Mouse (Mus musculus): ENCODE results near the gene Syn3. TPM values are rescaled to one million over a fixed set of nuclear protein-coding genes. Genes with fewer than 3 reads are reported as not detected.

Syn3 gene
- polyA plus RNA-seq, 1 experiment from 2014 or later = 44.1 TPM

- Histone ChIP-seq H3K4me1 (ENCODE audit: control insufficient read depth, insufficient read depth, low read length) (peaks cover 12% of the 10 kb centered on the region), H3K27ac (ENCODE audit: low read depth, low read length) (peak overlapping the region; percentile 87), H3K36me3 (ENCODE audit: control insufficient read depth, insufficient read depth, low read length) (no peaks in the 10 kb centered on the region), H3K27me3 (ENCODE audit: control insufficient read depth, insufficient read depth, low read length) (no peaks in the 10 kb centered on the region), H3K9ac (replicated peaks; ENCODE audit: low read depth, low read length) (peak overlapping the region; percentile 73), H3K4me2 (ENCODE audit: low read depth, low read length) (peak overlapping the region; percentile 56), H3K4me3 (ENCODE audit: low read depth, low read length) (peak overlapping the region; percentile 43), H3K9me3 (ENCODE audit: control insufficient read depth, low read length) (no peaks in the 10 kb centered on the region)
- 41% methylated on average over 2 of the region's 2 CpGs for WGBS
- ATAC-seq (ENCODE audit: low read depth) = peak; percentile 92
These were observed 6.4 kb downstream of the Syn3 start for GRCm38 (mm10) chr10:86492089-86492907.

GRCm38 (mm10) chr10:86491316-86492088 is 7.2 kb downstream of the Syn3 start:
- Histone ChIP-seq H3K4me3 (ENCODE audit: low read depth, low read length) (peak overlapping the region; percentile 43), H3K27ac (ENCODE audit: low read depth, low read length) (peak overlapping the region; percentile 87), H3K27me3 (ENCODE audit: control insufficient read depth, insufficient read depth, low read length) (no peaks in the 10 kb centered on the region), H3K9ac (replicated peaks; ENCODE audit: low read depth, low read length) (peak overlapping the region; percentile 73), H3K4me2 (ENCODE audit: low read depth, low read length) (peak overlapping the region; percentile 56), H3K36me3 (ENCODE audit: control insufficient read depth, insufficient read depth, low read length) (no peaks in the 10 kb centered on the region), H3K9me3 (ENCODE audit: control insufficient read depth, low read length) (no peaks in the 10 kb centered on the region), H3K4me1 (ENCODE audit: control insufficient read depth, insufficient read depth, low read length) (peaks cover 11% of the 10 kb centered on the region; the same call in 1 of the 2 replicates)
- ATAC-seq (ENCODE audit: low read depth) = peak; percentile 91
- 20% methylated on average over 3 of the region's 3 CpGs for WGBS

GRCm38 (mm10) chr10:86488544-86488943 is 10.2 kb downstream of the Syn3 start:
- Histone ChIP-seq H3K36me3 (ENCODE audit: control insufficient read depth, insufficient read depth, low read length) (no peaks in the 10 kb centered on the region), H3K4me3 (ENCODE audit: low read depth, low read length) (no peak overlapping the region), H3K4me1 (ENCODE audit: control insufficient read depth, insufficient read depth, low read length) (0 out of 2 replicates have a peak, but pooled peaks cover 11% of the 10 kb centered on the region), H3K9me3 (ENCODE audit: control insufficient read depth, low read length) (no peaks in the 10 kb centered on the region), H3K4me2 (ENCODE audit: low read depth, low read length) (no peak overlapping the region), H3K9ac (replicated peaks; ENCODE audit: low read depth, low read length) (no peak overlapping the region), H3K27me3 (ENCODE audit: control insufficient read depth, insufficient read depth, low read length) (no peaks in the 10 kb centered on the region), H3K27ac (ENCODE audit: low read depth, low read length) (no peak overlapping the region)
- WGBS = 88% methylated on average over 5 of the region's 5 CpGs
- no peak for ATAC-seq (ENCODE audit: low read depth)

- H3K36me3 ChIP-seq (ENCODE audit: control insufficient read depth, insufficient read depth, low read length) = no peaks in the 10 kb centered on the region
- no peak overlapping the region for H3K4me2 ChIP-seq (ENCODE audit: low read depth, low read length)
- H3K9me3 ChIP-seq (ENCODE audit: control insufficient read depth, low read length) = no peaks in the 10 kb centered on the region
- no peak for ATAC-seq (ENCODE audit: low read depth)
- H3K9ac ChIP-seq (replicated peaks; ENCODE audit: low read depth, low read length) = no peak overlapping the region
- H3K27me3 ChIP-seq (ENCODE audit: control insufficient read depth, insufficient read depth, low read length) = no peaks in the 10 kb centered on the region
- H3K4me1 ChIP-seq (ENCODE audit: control insufficient read depth, insufficient read depth, low read length) = 0 out of 2 replicates have a peak, but pooled peaks cover 7% of the 10 kb centered on the region
- 50% methylated on average over 4 of the region's 4 CpGs for WGBS
- no peak overlapping the region for H3K27ac ChIP-seq (ENCODE audit: low read depth, low read length)
- H3K4me3 ChIP-seq (ENCODE audit: low read depth, low read length) = no peak overlapping the region
These were observed 12.7 kb downstream of the Syn3 start for GRCm38 (mm10) chr10:86485971-86486370.

- H3K9me3 ChIP-seq (ENCODE audit: control insufficient read depth, low read length) = no peaks in the 10 kb centered on the region
- no peak overlapping the region for H3K27ac ChIP-seq (ENCODE audit: low read depth, low read length)
- H3K27me3 ChIP-seq (ENCODE audit: control insufficient read depth, insufficient read depth, low read length) = no peaks in the 10 kb centered on the region
- no peak overlapping the region for H3K4me2 ChIP-seq (ENCODE audit: low read depth, low read length)
- WGBS = 26% methylated on average over 3 of the region's 3 CpGs
- ATAC-seq (ENCODE audit: low read depth) = no peak
- H3K4me1 ChIP-seq (ENCODE audit: control insufficient read depth, insufficient read depth, low read length) = no peaks in the 10 kb centered on the region
- H3K9ac ChIP-seq (replicated peaks; ENCODE audit: low read depth, low read length) = no peak overlapping the region
- no peaks in the 10 kb centered on the region for H3K36me3 ChIP-seq (ENCODE audit: control insufficient read depth, insufficient read depth, low read length)
- H3K4me3 ChIP-seq (ENCODE audit: low read depth, low read length) = no peak overlapping the region
These were observed 14.7 kb downstream of the Syn3 start for GRCm38 (mm10) chr10:86483968-86484367.

- 66% methylated on average over 1 of the region's 1 CpGs for WGBS
- H3K4me3 ChIP-seq (ENCODE audit: low read depth, low read length) = no peak overlapping the region
- H3K27ac ChIP-seq (ENCODE audit: low read depth, low read length) = no peak overlapping the region
- no peaks in the 10 kb centered on the region for H3K27me3 ChIP-seq (ENCODE audit: control insufficient read depth, insufficient read depth, low read length)
- no peak for ATAC-seq (ENCODE audit: low read depth)
- H3K36me3 ChIP-seq (ENCODE audit: control insufficient read depth, insufficient read depth, low read length) = no peaks in the 10 kb centered on the region
- no peak overlapping the region for H3K4me2 ChIP-seq (ENCODE audit: low read depth, low read length)
- H3K9me3 ChIP-seq (ENCODE audit: control insufficient read depth, low read length) = no peaks in the 10 kb centered on the region
- H3K9ac ChIP-seq (replicated peaks; ENCODE audit: low read depth, low read length) = no peak overlapping the region
- no peaks in the 10 kb centered on the region for H3K4me1 ChIP-seq (ENCODE audit: control insufficient read depth, insufficient read depth, low read length)
These were observed 16.2 kb downstream of the Syn3 start for GRCm38 (mm10) chr10:86482496-86482895.

GRCm38 (mm10) chr10:86480711-86481110 is 18.0 kb downstream of the Syn3 start:
- no peak for ATAC-seq (ENCODE audit: low read depth)
- Histone ChIP-seq H3K9ac (replicated peaks; ENCODE audit: low read depth, low read length) (no peak overlapping the region), H3K4me3 (ENCODE audit: low read depth, low read length) (no peak overlapping the region), H3K9me3 (ENCODE audit: control insufficient read depth, low read length) (no peaks in the 10 kb centered on the region), H3K27ac (ENCODE audit: low read depth, low read length) (no peak overlapping the region), H3K4me1 (ENCODE audit: control insufficient read depth, insufficient read depth, low read length) (no peaks in the 10 kb centered on the region), H3K27me3 (ENCODE audit: control insufficient read depth, insufficient read depth, low read length) (no peaks in the 10 kb centered on the region), H3K4me2 (ENCODE audit: low read depth, low read length) (no peak overlapping the region), H3K36me3 (ENCODE audit: control insufficient read depth, insufficient read depth, low read length) (no peaks in the 10 kb centered on the region)
- 93% methylated on average over 6 of the region's 6 CpGs for whole genome bisulfite sequencing

- peak; percentile 35; the same call in 1 of the 2 replicates for ATAC-seq (ENCODE audit: low read depth)
- H3K9me3 ChIP-seq (ENCODE audit: control insufficient read depth, low read length) = no peaks in the 10 kb centered on the region
- H3K36me3 ChIP-seq (ENCODE audit: control insufficient read depth, insufficient read depth, low read length) = no peaks in the 10 kb centered on the region
- H3K4me3 ChIP-seq (ENCODE audit: low read depth, low read length) = no peak overlapping the region
- H3K4me2 ChIP-seq (ENCODE audit: low read depth, low read length) = no peak overlapping the region
- no peaks in the 10 kb centered on the region for H3K4me1 ChIP-seq (ENCODE audit: control insufficient read depth, insufficient read depth, low read length)
- 53% methylated on average over 4 of the region's 4 CpGs for WGBS
- H3K27me3 ChIP-seq (ENCODE audit: control insufficient read depth, insufficient read depth, low read length) = no peaks in the 10 kb centered on the region
- no peak overlapping the region for H3K27ac ChIP-seq (ENCODE audit: low read depth, low read length)
- H3K9ac ChIP-seq (replicated peaks; ENCODE audit: low read depth, low read length) = no peak overlapping the region
These were observed 19.0 kb downstream of the Syn3 start for GRCm38 (mm10) chr10:86479718-86480121.

GRCm38 (mm10) chr10:86476720-86477119 is 22.0 kb downstream of the Syn3 start:
- Histone ChIP-seq H3K36me3 (ENCODE audit: control insufficient read depth, insufficient read depth, low read length) (no peaks in the 10 kb centered on the region), H3K4me2 (ENCODE audit: low read depth, low read length) (no peak overlapping the region), H3K27ac (ENCODE audit: low read depth, low read length) (no peak overlapping the region), H3K27me3 (ENCODE audit: control insufficient read depth, insufficient read depth, low read length) (no peaks in the 10 kb centered on the region), H3K9ac (replicated peaks; ENCODE audit: low read depth, low read length) (no peak overlapping the region), H3K9me3 (ENCODE audit: control insufficient read depth, low read length) (no peaks in the 10 kb centered on the region), H3K4me1 (ENCODE audit: control insufficient read depth, insufficient read depth, low read length) (no peaks in the 10 kb centered on the region), H3K4me3 (ENCODE audit: low read depth, low read length) (no peak overlapping the region)
- 91% methylated on average over 7 of the region's 7 CpGs for WGBS
- no peak for ATAC-seq (ENCODE audit: low read depth)
